Mouse (Mus musculus) adrenal gland (tissue): ENCODE measurements around the gene Ccnt1.

Experiments used
- intact Hi-C: fragments of 180-260 bp; cut with DNase I; formaldehyde crosslinking; loops from one replicate; pipeline ENCODE4 v1.15.1; 2025
- microRNA-seq, 2 experiments: library from miRNA; unstranded; fragments of <30 nt; microRNA quantifications; one replicate each; pipeline ENCODE4; 2019

The Ccnt1 gene

GRCm38 (mm10) chr15:98512799-98513321, 57.9 kb downstream of the Ccnt1 start:
- intact Hi-C loops = loop anchor here (10.0 kb wide), 1 partner anchor 52 kb away; no protein-coding TSS in a partner anchor

DNA sequence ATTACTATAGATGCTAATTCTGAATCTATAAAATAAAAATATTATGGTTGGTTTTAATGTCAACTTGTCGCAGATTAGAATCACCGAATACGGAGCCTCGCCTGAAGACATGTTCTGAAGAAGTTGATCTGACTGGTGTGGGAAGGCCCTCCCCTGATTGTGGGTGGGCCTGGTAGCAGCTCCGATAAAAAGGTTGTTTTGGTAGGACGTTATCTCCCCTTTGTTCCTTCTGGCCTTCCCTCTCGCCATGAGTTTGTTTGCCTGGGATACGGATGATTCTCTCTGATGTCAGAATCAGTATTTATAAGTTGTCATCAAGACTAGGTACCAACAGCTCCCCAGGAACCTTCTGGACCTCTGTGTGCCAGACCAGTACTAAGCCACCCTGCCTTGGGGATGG, 58.5 kb downstream of the Ccnt1 start:
- intact Hi-C loops = loop anchor here (10.0 kb wide), 1 partner anchor 53 kb away; no protein-coding TSS in a partner anchor

DNA sequence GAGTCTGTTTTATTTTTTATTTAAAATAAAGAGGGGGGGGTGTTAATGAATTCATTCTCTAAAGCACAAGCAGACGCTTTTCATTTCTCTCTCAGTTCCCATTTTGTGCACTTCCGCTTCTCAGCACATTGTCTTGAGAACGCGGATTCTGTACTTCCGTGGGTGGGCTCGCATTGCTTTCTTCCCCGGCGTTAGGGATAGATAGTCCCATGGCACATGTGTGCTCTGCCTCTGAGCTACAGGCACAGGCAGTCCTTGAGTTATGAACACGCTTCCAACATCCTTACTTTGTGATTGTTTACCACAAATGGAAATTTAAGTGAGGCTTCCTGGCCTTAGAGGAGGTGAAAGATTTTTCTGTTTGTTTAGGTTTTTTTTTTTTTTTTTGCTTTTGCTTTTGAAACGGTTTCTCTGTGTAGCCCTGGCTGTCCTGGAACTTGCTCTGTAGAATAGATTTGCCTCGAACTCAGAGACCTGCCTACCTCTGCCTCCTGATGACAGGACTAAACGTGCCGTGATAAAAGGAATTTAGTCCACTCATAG, 59.3 kb downstream of the Ccnt1 start:
- intact Hi-C loops = loop anchor here (10.0 kb wide), 1 partner anchor 53 kb away; no protein-coding TSS in a partner anchor

- intact Hi-C loops = loop anchor here (1.0 to 10.0 kb wide), 2 partner anchors 54 to 108 kb away; no protein-coding TSS in a partner anchor
These were observed 60.0 kb downstream of the Ccnt1 start for GRCm38 (mm10) chr15:98510438-98511385.

DNA sequence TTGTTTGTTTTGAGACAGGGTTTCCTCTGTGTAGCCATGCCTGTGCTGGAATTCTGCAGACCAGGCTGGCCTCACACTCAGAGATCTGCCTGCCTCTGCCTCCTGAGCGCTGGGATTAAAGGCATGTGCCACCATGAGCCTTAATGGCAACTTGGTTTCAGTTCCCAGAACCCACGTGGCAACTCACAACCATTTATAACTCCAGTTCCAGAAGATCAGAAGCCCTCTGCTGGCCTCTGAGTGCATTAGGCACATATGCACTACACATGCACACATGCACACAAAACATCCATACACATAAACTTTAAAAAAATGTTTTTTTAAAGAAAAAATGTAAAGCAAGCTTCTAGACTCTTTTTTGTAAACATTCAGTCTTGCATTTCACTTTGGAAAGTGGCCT, 61.3 kb downstream of the Ccnt1 start:
- intact Hi-C loops = no loop called here

DNA sequence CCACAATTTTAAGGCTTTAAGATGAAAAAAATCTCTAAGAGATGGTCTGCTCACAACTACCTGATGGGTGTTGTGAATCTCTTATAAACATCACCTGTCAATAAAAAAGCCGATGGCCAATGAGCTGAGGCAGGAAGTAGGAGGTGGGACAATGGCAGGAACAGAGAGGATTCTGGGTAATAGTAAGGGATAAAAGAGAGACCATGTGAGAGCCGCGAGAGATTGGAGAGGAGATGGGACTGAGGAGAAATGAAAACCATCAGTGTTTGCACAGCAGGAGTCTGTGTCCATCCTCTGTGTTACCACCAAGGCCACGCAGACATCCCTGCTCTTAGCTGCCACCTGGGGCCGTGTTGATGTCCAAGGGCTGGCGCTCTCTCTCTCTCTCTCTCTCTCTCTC, 63.4 kb downstream of the Ccnt1 start:
- intact Hi-C loops = no loop called here

DNA sequence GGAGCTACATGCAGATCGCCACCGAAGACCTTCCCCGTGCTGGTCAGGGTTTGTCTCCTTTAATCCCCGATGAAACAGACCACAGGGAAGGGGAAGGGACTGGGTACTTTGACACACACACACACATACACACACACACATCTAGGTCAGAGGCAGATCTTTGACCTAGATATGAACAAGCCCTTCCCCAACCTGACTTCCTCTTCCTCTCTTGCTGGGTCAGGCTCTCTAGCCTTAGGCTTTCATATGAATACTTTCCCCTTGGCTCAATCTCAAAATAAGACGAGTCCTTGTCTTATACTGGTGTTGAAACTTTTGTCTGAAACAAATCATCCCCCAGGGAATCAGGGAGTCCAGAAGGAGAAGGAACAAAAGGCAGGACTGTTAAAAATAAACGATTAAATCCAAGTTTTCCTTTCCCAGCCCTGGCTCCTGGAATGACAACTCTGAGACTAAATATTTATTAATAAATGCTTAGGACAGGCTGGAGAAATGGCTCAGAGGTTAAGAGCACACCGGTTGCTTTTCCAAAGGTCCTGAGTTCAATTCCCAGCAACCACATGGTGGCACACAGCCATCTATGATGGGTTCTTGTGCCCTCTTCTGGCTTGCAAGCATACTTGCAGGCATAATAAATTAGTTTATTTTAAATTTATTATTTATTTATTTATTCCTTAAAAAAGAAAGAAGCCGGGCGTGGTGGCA, 64.3 kb downstream of the Ccnt1 start:
- intact Hi-C loops = no loop called here

DNA sequence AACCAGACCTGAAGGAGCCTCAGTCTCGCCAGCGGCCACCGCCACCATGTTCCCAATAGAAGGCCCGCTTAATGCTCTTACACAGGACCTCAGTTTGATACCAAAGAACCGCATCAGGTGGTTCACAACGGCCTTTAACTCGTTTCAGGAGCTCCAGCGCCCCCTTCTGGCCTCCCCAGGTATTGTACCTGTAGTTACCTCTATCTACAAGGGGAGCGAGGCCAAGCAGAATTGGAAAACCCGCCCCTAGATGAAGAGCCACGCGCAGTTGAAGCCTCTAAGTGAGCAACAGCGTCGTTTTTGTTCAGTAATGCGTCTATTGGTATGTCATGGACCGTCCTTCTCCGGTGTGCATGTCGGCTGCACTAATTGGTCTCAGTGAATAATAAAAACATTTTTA, 66.2 kb downstream of the Ccnt1 start:
- intact Hi-C loops = no loop called here

- intact Hi-C loops = no loop called here
These were observed 67.4 kb downstream of the Ccnt1 start for GRCm38 (mm10) chr15:98503317-98503716.

DNA sequence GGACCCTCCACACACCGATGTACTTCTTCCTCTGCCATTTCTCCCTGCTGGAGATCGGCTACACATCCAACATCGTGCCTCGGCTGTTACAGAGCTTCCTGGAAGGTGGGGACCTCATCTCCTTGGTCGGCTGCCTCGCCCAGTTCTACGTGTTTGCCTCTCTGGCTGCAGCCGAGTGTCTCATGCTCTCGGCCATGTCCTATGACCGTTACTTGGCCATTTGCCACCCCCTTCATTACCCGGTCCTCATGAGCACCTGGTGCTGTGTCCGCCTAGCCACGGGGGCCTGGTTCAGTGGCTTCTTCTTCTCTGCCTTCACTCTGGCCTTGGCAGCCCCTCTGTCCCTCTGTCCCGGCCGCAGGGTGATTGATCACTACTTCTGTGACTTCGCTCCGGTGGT, 73.1 kb downstream of the Ccnt1 start:
- intact Hi-C loops = no loop called here

GRCm38 (mm10) chr15:98492102-98492501, 78.6 kb downstream of the Ccnt1 start, which contains the start of gene Olfr279:
Olfr279 (plus strand) TSS chr15:98492402.
- intact Hi-C loops = no loop called here

DNA sequence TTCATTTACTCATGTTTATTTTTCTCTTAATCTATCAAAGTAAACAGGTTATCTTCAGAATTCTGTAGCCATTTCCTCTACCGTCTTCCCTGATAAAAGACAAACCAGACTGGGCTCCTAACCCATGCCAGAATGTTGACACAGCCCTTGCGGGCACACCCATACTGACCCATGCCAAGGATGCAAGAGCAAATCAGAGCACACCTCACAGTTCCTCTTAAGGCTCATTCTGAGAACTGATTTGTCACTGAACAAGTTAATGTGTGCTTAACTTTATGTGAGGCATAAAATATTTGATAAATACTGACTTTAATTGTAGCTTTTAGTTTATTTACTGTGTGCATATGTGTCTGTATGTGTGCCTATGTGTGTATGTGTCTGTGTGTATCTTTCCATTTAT, 79.4 kb downstream of the Ccnt1 start:
- intact Hi-C loops = no loop called here

Small RNA genes within 50 kb of the gene (microRNA-seq; reads per million reads assigned to microRNA genes)
- gene Mir1291 = 3.2 to 9.9 reads per million in 2 experiments
